Mouse (Mus musculus) cerebellum, adult 2 months (tissue): ENCODE results near the gene Nbeal2.

ENCODE experiments used
- CTCF ChIP-seq: fragments of 200-500 bp; IDR thresholded peaks from 2 replicates; pipeline ENCODE4 v1.5.1; 2011; ENCODE audit warnings: low read depth, mild to moderate bottlenecking, control low read depth, low read length, moderate library complexity, borderline replicate concordance; ENCODE audit not compliant: insufficient read depth
- POLR2A ChIP-seq: fragments of 200-500 bp; IDR thresholded peaks from 2 replicates; pipeline ENCODE4 v1.6.1; 2011; ENCODE audit warnings: low read length, control low read depth, borderline replicate concordance; ENCODE audit not compliant: insufficient read depth

GRCm38 (mm10) chr9:110653655-110654461 is at the start of gene Nbeal2:
- TF ChIP-seq CTCF, result no peak
- TF ChIP-seq POLR2A, result peak; percentile 52; the same call in 1 of the 2 replicates
